Comparison of ENCODE assay signal across 18 mouse cellular contexts in genomic region chr17:43023637-43024217, GRCm38 (mm10). TPM values are rescaled to one million over a fixed set of nuclear protein-coding genes. Genes with fewer than 3 reads are reported as not detected.
DNase-seq lines count a peak whose midpoint lies in the region; ATAC-seq and TF ChIP-seq lines count a peak whose summit lies in the region.
"Had no signal": no experiment of that assay in that cellular context is flagged by ENCODE, and none has a peak within 500 bp of the region (broad histone marks: within the 10 kb centered on the region; RNA-seq: fewer than 3 reads in every experiment).

No protein-coding gene starts in this region.

- TF ChIP-seq CTCF in liver, embryonic 14.5 days (IDR thresholded peaks at IDR 0.05; ENCODE audit: low read depth) = no peak
- no peak for TF ChIP-seq CTCF in stomach, postnatal 0 days (IDR thresholded peaks at IDR 0.05; ENCODE audit: low read depth)

- no peak overlapping the region for H3K4me3 ChIP-seq in lung, embryonic 16.5 days (ENCODE audit: low read length)
- no peak overlapping the region for H3K4me3 ChIP-seq in liver, embryonic 14.5 days (ENCODE audit: insufficient read depth in 1 of 2, low read depth in 2 of 2, low read length in 2 of 2)
- no peak overlapping the region for H3K4me3 ChIP-seq in stomach, postnatal 0 days (ENCODE audit: low read depth, low read length)
- H3K4me3 ChIP-seq: embryonic facial prominence, embryonic 10.5 days; forebrain, embryonic 13.5 days; hindbrain, embryonic 12.5 days; limb, embryonic 12.5 days; lung, embryonic 15.5 days had no signal

- no peak overlapping the region for H3K9ac ChIP-seq in lung, embryonic 16.5 days (ENCODE audit: low read length)
- no peak overlapping the region for H3K9ac ChIP-seq in liver, embryonic 14.5 days (replicated peaks)
- no peak overlapping the region for H3K9ac ChIP-seq in stomach, postnatal 0 days (ENCODE audit: low read length)
- H3K9ac ChIP-seq: forebrain, embryonic 13.5 days; hindbrain, embryonic 12.5 days; limb, embryonic 12.5 days; lung, embryonic 15.5 days had no signal

- H3K27ac ChIP-seq in lung, embryonic 16.5 days (ENCODE audit: low read length) = no peak overlapping the region
- peak overlapping the region; percentile 99 for H3K27ac ChIP-seq in liver, embryonic 14.5 days
- no peak overlapping the region for H3K27ac ChIP-seq in stomach, postnatal 0 days (replicated peaks)
- H3K27ac ChIP-seq: embryonic facial prominence, embryonic 10.5 days; forebrain, embryonic 13.5 days; hindbrain, embryonic 12.5 days; limb, embryonic 12.5 days; lung, embryonic 15.5 days had no signal

- H3K27me3 ChIP-seq in lung, embryonic 16.5 days (ENCODE audit: control insufficient read depth, insufficient read depth, low read depth, low read length) = no peaks in the 10 kb centered on the region
- no peaks in the 10 kb centered on the region for H3K27me3 ChIP-seq in liver, embryonic 14.5 days (ENCODE audit: control insufficient read depth, insufficient read depth, low read length)
- H3K27me3 ChIP-seq in stomach, postnatal 0 days (ENCODE audit: control insufficient read depth, insufficient read depth, low read length) = no peaks in the 10 kb centered on the region
- H3K27me3 ChIP-seq: forebrain, embryonic 13.5 days; hindbrain, embryonic 12.5 days; limb, embryonic 12.5 days; lung, embryonic 15.5 days had no signal

- no peak for DNase-seq in lung, postnatal 25 days (ENCODE audit: low spot score)
- peak; percentile 41 for DNase-seq in kidney, postnatal 14 days
- DNase-seq in liver, embryonic 14.5 days (ENCODE audit: low read depth in 3 of 3, low spot score in 3 of 3) = no peak
- peak; percentile 49 for DNase-seq in stomach, postnatal 0 days (ENCODE audit: low spot score)
- DNase-seq in thymus, postnatal 0 days (ENCODE audit: low spot score) = no peak
- DNase-seq: cerebellum, adult 8-10 months; heart, postnatal 10 days; right cerebral cortex, postnatal 14 days; thymus, postnatal 14 days had no signal

- no peak overlapping the region; the same call in 1 of the 2 replicates for H3K4me2 ChIP-seq in lung, embryonic 16.5 days (ENCODE audit: low read depth, low read length)
- peak overlapping the region; percentile 81 for H3K4me2 ChIP-seq in liver, embryonic 14.5 days (ENCODE audit: low read depth)
- H3K4me2 ChIP-seq in stomach, postnatal 0 days (replicated peaks; ENCODE audit: low read depth) = no peak overlapping the region
- H3K4me2 ChIP-seq: forebrain, embryonic 13.5 days; heart, embryonic 11.5 days; hindbrain, embryonic 12.5 days; limb, embryonic 12.5 days; lung, embryonic 15.5 days had no signal

- 66% methylated on average over 12 of the region's 12 CpGs for WGBS in lung, embryonic 16.5 days
- WGBS in liver, embryonic 14.5 days (ENCODE audit: insufficient replicate concordance) = 64% methylated on average over 12 of the region's 12 CpGs
- 55% methylated on average over 12 of the region's 12 CpGs for WGBS in stomach, postnatal 0 days

- no peak for TF ChIP-seq EP300 in liver, embryonic 14.5 days (IDR thresholded peaks at IDR 0.05; ENCODE audit: low read depth)
- no peak for TF ChIP-seq EP300 in stomach, postnatal 0 days (optimal IDR thresholded peaks at IDR 0.05)

- peak; percentile 28; the same call in 1 of the 2 replicates for ATAC-seq in lung, embryonic 16.5 days (ENCODE audit: low read depth)
- ATAC-seq in liver, embryonic 14.5 days (ENCODE audit: insufficient read depth) = no peak
- ATAC-seq in stomach, postnatal 0 days (ENCODE audit: low FRiP score, low TSS enrichment) = peak; percentile 55; the same call in 1 of the 2 replicates
- no peak for ATAC-seq in cerebellum, adult (ENCODE audit: insufficient number of reproducible peaks, low FRiP score, low TSS enrichment)
- ATAC-seq: forebrain, embryonic 13.5 days; inflammation-experienced regulatory T-cells, adult 6 months had no signal

- no peaks in the 10 kb centered on the region for H3K36me3 ChIP-seq in lung, embryonic 16.5 days (ENCODE audit: control insufficient read depth, insufficient read depth, low read length)
- H3K36me3 ChIP-seq in liver, embryonic 14.5 days (replicated peaks; ENCODE audit: control insufficient read depth, insufficient read depth, low read depth) = peaks cover 22% of the 10 kb centered on the region
- no peaks in the 10 kb centered on the region for H3K36me3 ChIP-seq in stomach, postnatal 0 days (ENCODE audit: control insufficient read depth, insufficient read depth, low read length)
- H3K36me3 ChIP-seq: lung, embryonic 15.5 days had no signal

- 0 out of 2 replicates have a peak, but pooled peaks cover 3% of the 10 kb centered on the region for H3K4me1 ChIP-seq in lung, embryonic 16.5 days (replicated peaks; ENCODE audit: control insufficient read depth, insufficient read depth, low read length)
- H3K4me1 ChIP-seq in liver, embryonic 14.5 days (replicated peaks; ENCODE audit: control insufficient read depth in 2 of 2, insufficient read depth in 2 of 2, low read length in 1 of 2) = peaks cover 61 to 66% of the 10 kb centered on the region in 2 experiments
- H3K4me1 ChIP-seq in stomach, postnatal 0 days (replicated peaks; ENCODE audit: control insufficient read depth, insufficient read depth) = no peaks in the 10 kb centered on the region
- H3K4me1 ChIP-seq: embryonic facial prominence, embryonic 10.5 days; limb, embryonic 12.5 days had no signal

- H3K9me3 ChIP-seq in lung, embryonic 16.5 days (ENCODE audit: control insufficient read depth, low read length) = no peaks in the 10 kb centered on the region
- H3K9me3 ChIP-seq in liver, embryonic 14.5 days (ENCODE audit: control insufficient read depth, low read length) = no peaks in the 10 kb centered on the region
- H3K9me3 ChIP-seq in stomach, postnatal 0 days (ENCODE audit: control insufficient read depth, low read length) = no peaks in the 10 kb centered on the region
- H3K9me3 ChIP-seq: embryonic facial prominence, embryonic 10.5 days; forebrain, embryonic 13.5 days; hindbrain, embryonic 12.5 days; limb, embryonic 12.5 days; lung, embryonic 15.5 days had no signal

RNA-seq across cellular contexts. Expression of gene Tnfrsf21, which starts 7.4 kb away (rescaled TPM):
- 40.4 and 45.0 TPM in 2 replicates for polyA plus RNA-seq in lung, embryonic 16.5 days (2015; fragmentation: Nextera tagmentation; extraction: Ambion mirVana)
- polyA plus RNA-seq in liver, embryonic 14.5 days (2012; rRNA removed) = 16.7 and 17.0 TPM in 2 replicates
- polyA plus RNA-seq in liver, embryonic 14.5 days (2014; fragmentation: Nextera tagmentation; extraction: Ambion mirVana) = 21.2 and 23.9 TPM in 2 replicates
- 36.9 and 40.7 TPM in 2 replicates for polyA plus RNA-seq in stomach, postnatal 0 days (2015; fragmentation: Nextera tagmentation; extraction: Ambion mirVana)
- polyA plus RNA-seq in thymus, postnatal 0 days (2015; fragmentation: Nextera tagmentation; extraction: Ambion mirVana) = 8.9 and 10.5 TPM in 2 replicates

Comparison
In these comparisons a context has a peak if more than half of its experiments do, and no peak if none do; other contexts are left out.
1. ATAC-seq: peak in lung, embryonic 16.5 days (single experiment) and stomach, postnatal 0 days (single experiment); none in liver, embryonic 14.5 days (single experiment) and cerebellum, adult (single experiment).
2. DNase-seq: peak in kidney, postnatal 14 days (single experiment) and stomach, postnatal 0 days (single experiment); none in lung, postnatal 25 days (single experiment), liver, embryonic 14.5 days (0 of 3) and thymus, postnatal 0 days (single experiment).